Mouse (Mus musculus) spleen, postnatal 0 days (tissue): ENCODE results near the gene Akr1b10. TPM values are rescaled to one million over a fixed set of nuclear protein-coding genes. Genes with fewer than 3 reads are reported as not detected.

Experiments
- polyA plus RNA-seq: library from polyadenylated mRNA; unstranded; fragments of >200 nt; fragmentation: Nextera tagmentation; extraction: Ambion mirVana; gene quantifications from 2 replicates; pipeline ENCODE4 v1.2.1, GENCODE M21; 2015

Akr1b10 gene
- polyA plus RNA-seq = 11.9 and 18.2 TPM in 2 replicates

GRCm38 (mm10) chr6:34384110-34384661 lies at the start of gene Akr1b10:
Gene Akr1b10 (plus strand): TSS chr6:34384218.

GRCm38 (mm10) chr6:34353658-34354353 lies 30.2 kb upstream of the Akr1b10 start, which contains the start of gene Akr1b8:
Gene Akr1b8 (plus strand): TSS chr6:34354119.

GRCm38 (mm10) chr6:34412023-34412422 lies 28.0 kb downstream of the Akr1b10 start, which contains the start of gene Akr1b7:
Gene Akr1b7 (plus strand): TSS chr6:34412334.

Other genes starting within 250 kb of the Akr1b10 start
- gene Slc35b4, start 207.1 kb upstream of the Akr1b10 start, polyA plus RNA-seq = 19.5 and 21.2 TPM in 2 replicates
- gene Akr1b3, start 66.7 kb upstream of the Akr1b10 start, polyA plus RNA-seq = 76.4 and 84.9 TPM in 2 replicates
- gene Akr1b8, start 30.1 kb upstream of the Akr1b10 start, polyA plus RNA-seq = 10.6 and 14.1 TPM in 2 replicates
- gene Akr1b7, start 28.1 kb downstream of the Akr1b10 start, polyA plus RNA-seq = 0.55 and 0.56 TPM in 2 replicates
- 132 and 156 TPM in 2 replicates for gene Bpgm, start 92.0 kb downstream of the Akr1b10 start, polyA plus RNA-seq
- 129 and 148 TPM in 2 replicates for gene Cald1, start 214.3 kb downstream of the Akr1b10 start, polyA plus RNA-seq